In the genomic region with DNA sequence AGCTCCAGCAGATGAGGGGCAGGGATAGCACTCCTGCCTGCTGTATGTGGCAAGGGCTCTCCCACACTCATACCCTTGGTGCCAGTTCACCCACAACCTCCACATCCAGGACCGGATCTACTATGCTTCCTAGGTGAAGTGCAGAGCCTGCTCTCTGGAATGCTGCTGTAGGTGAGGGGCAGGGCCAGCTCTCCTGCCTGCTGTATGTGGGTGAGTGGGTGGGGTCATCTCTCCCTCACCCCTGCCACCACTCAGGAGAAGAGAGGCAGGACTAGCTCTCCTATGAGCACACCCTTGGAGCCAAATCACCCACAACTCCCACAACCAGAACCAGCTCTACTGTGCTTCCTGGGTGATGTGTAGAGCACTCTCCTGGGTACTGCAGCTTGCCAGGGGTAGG, we compare ENCODE assay signal across 17 mouse cellular contexts. TPM values are rescaled to one million over a fixed set of nuclear protein-coding genes. Genes with fewer than 3 reads are reported as not detected.
"Had no signal": no experiment of that assay in that cellular context is flagged by ENCODE, and none has a peak within 500 bp of the region (broad histone marks: within the 10 kb centered on the region; RNA-seq: fewer than 3 reads in every experiment).

No protein-coding gene starts in this region.

- H3K9ac ChIP-seq: neural tube, embryonic 13.5 days; neural tube, embryonic 15.5 days; stomach, embryonic 15.5 days had no signal

- H3K27ac ChIP-seq: neural tube, embryonic 13.5 days; neural tube, embryonic 15.5 days; stomach, embryonic 15.5 days; stomach, postnatal 0 days had no signal

- H3K36me3 ChIP-seq: neural tube, embryonic 13.5 days; neural tube, embryonic 15.5 days; stomach, embryonic 15.5 days had no signal

- H3K4me2 ChIP-seq: neural tube, embryonic 13.5 days; neural tube, embryonic 15.5 days; stomach, embryonic 15.5 days had no signal

- H3K9me3 ChIP-seq: neural tube, embryonic 13.5 days; neural tube, embryonic 15.5 days; stomach, embryonic 15.5 days had no signal

- DNase-seq: retina, postnatal 1 day; right cerebral cortex, adult 18-20 months; right cerebral cortex, postnatal 14 days; right cerebral cortex, postnatal 25 days; right cerebral cortex, postnatal 4 days; spleen, adult 18-20 months; thymus, adult 18-20 months; thymus, adult 2 months; thymus, postnatal 14 days; thymus, postnatal 25 days; thymus, postnatal 36 days; thymus, postnatal 4 days had no signal

- H3K4me3 ChIP-seq: neural tube, embryonic 13.5 days; neural tube, embryonic 15.5 days; stomach, embryonic 15.5 days had no signal

RNA-seq across cellular contexts. Expression of gene Itga11, which starts 2.5 kb away (rescaled TPM):
- total RNA-seq: neutrophil, adult 5-6 weeks had no signal
